Mouse (Mus musculus) neural tube, embryonic 12.5 days (tissue): ENCODE data around the gene Fgfr2. TPM values are rescaled to one million over a fixed set of nuclear protein-coding genes. Genes with fewer than 3 reads are reported as not detected.

Source experiments
- ATAC-seq: fragments of 200-750 bp; cut with Nextera tagmentation; 2 replicates; pipeline ENCODE4 v1.8.0; 2017; ENCODE audit warnings: low read depth, mild to moderate bottlenecking, moderate TSS enrichment, moderate library complexity; ENCODE audit not compliant: low FRiP score
- H3K27ac ChIP-seq: fragments of 300-500 bp; sonication (generic); 2 replicates; pipeline ENCODE4 v1.5.1; 2016
- H3K27me3 ChIP-seq: fragments of 300-500 bp; sonication (generic); replicated peaks from 2 replicates; pipeline ENCODE4 v1.6.1; 2016; ENCODE audit warnings: mild to moderate bottlenecking
- H3K36me3 ChIP-seq: fragments of 300-500 bp; sonication (generic); 2 replicates; pipeline ENCODE4 v1.6.1; 2016; ENCODE audit warnings: mild to moderate bottlenecking
- H3K4me1 ChIP-seq: fragments of 300-500 bp; sonication (generic); 2 replicates; pipeline ENCODE4 v1.6.1; 2016
- H3K4me2 ChIP-seq: fragments of 300-500 bp; sonication (generic); replicated peaks from 2 replicates; pipeline ENCODE4 v1.6.1; 2016; ENCODE audit warnings: mild to moderate bottlenecking
- H3K4me3 ChIP-seq: fragments of 300-500 bp; sonication (generic); 2 replicates; pipeline ENCODE4 v1.5.1; 2016
- H3K9ac ChIP-seq: fragments of 300-500 bp; sonication (generic); 2 replicates; pipeline ENCODE4 v1.6.1; 2016; ENCODE audit warnings: mild to moderate bottlenecking
- H3K9me3 ChIP-seq: fragments of 300-500 bp; sonication (generic); 2 replicates; pipeline ENCODE4 v1.6.1; 2016; ENCODE audit warnings: mild to moderate bottlenecking
- WGBS: fragments of 180-500 bp; shearing (Covaris S2); methylation state at CpG from one replicate; pipeline ENCODE4 v1.1.7; 2016; 5-methylcytosine and 5-hydroxymethylcytosine counted together
- polyA plus RNA-seq: library from polyadenylated mRNA; unstranded; fragments of >200 nt; fragmentation: Nextera tagmentation; extraction: Ambion mirVana; gene quantifications from 2 replicates; pipeline ENCODE4 v1.2.1, GENCODE M21; 2016

Gene Fgfr2
- polyA plus RNA-seq, 1 experiment from 2014 or later: 65.0 TPM

DNA sequence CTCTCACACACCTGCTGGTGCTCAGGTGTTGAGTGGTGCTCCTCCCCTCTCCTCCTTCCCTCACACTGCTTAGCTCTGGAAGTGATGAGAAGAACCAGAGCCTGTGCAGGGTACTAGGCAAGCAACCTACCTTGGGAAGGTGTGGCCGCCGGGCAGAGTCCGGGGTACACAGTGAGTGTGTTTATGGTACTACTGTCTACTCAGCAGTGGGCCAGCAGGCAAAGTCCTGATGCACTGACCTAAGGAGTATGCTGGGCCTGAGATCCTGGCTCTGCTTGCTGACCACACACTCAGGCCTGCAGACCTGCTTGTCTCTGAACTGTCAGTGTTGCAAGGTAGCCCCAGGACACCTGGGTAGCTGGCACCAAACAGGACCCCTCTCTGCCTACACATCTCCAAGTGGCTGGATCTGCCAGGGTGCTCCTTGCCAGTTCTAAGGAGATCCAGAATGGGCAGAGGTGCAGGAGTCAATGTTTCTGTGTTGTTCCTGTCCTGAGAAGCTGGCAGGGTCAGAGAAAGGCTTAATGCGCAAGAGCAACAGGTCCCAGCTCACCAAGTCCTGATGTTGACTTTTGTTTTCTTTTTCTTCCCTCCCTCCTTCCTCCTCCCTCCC is 2488.8 kb downstream of the Fgfr2 start:
- Histone ChIP-seq H3K9me3 (no peaks in the 10 kb centered on the region), H3K27me3 (no peaks in the 10 kb centered on the region), H3K4me1 (no peaks in the 10 kb centered on the region), H3K4me2 (no peak overlapping the region), H3K36me3 (no peaks in the 10 kb centered on the region), H3K4me3 (no peak overlapping the region), H3K9ac (no peak overlapping the region), H3K27ac (no peak overlapping the region)
- WGBS: 88% methylated on average over 4 of the region's 4 CpGs
- ATAC-seq: no peak

DNA sequence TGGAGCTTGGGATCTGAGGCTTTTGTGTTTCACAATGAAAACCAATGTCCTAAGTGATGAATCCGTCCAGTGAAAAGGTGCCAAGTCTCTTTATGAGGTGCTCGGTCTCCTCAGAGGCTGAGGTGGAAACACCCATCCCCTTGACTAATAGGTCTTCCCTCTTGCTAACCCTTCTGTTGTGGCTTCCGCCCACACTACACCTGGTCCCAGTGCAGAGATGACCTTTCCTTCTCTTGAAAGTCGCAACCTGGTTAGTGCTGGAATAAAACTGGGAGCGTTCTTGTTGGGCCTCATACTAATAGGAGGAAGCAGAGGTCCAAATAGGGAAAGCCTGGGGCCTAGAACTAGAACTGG is 2490.8 kb downstream of the Fgfr2 start:
- H3K9ac ChIP-seq: no peak overlapping the region
- no peaks in the 10 kb centered on the region for H3K36me3 ChIP-seq
- H3K27me3 ChIP-seq: no peaks in the 10 kb centered on the region
- 89% methylated on average over 5 of the region's 5 CpGs for WGBS
- H3K4me3 ChIP-seq: no peak overlapping the region
- H3K4me2 ChIP-seq: no peak overlapping the region
- no peaks in the 10 kb centered on the region for H3K9me3 ChIP-seq
- no peak for ATAC-seq
- H3K27ac ChIP-seq: no peak overlapping the region
- no peaks in the 10 kb centered on the region for H3K4me1 ChIP-seq

DNA sequence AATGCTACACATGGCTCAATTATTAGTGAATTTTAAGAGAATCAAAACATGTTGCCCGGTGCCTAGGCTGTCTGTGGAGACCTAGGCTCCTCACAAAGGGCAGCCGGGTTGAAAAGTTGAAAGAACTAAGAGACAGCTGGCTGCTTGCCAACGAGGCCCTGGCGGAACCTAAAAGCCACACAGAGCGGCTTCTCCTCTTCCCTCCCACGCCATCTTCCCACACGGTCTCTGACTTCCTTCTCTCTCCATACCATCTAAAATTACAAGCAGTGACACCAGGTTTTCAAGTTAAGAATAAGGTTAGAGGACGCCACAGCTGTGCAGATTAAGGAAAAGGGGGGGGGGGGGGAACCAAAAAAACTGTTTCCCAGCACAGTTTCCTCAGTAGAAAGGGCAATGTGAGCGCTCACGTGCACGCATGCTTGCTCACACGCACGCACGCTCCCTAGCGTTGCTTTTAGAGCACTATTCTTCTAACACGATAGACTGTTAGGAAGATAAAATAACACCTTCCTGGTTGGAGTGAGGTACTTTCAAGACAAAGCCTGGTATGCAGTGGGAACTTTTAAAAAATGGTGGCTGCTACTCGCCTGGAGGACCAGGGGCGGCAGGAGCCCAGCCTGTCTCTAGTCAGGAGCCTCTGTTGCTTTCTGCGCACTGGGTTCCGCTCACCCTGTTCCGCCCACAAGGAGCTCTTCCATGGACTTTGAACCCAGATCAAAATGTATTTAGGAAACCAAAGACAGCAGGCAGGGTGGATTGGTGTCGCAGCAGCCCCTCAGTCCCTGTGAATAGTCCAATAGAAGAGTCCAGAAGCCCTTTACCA is 2491.4 kb downstream of the Fgfr2 start:
- no peaks in the 10 kb centered on the region for H3K4me1 ChIP-seq
- WGBS: 56% methylated on average over 22 of the region's 22 CpGs
- no peak overlapping the region for H3K4me3 ChIP-seq
- H3K4me2 ChIP-seq: no peak overlapping the region
- no peaks in the 10 kb centered on the region for H3K36me3 ChIP-seq
- no peaks in the 10 kb centered on the region for H3K27me3 ChIP-seq
- ATAC-seq: no peak
- no peak overlapping the region for H3K27ac ChIP-seq
- no peaks in the 10 kb centered on the region for H3K9me3 ChIP-seq
- no peak overlapping the region for H3K9ac ChIP-seq

DNA sequence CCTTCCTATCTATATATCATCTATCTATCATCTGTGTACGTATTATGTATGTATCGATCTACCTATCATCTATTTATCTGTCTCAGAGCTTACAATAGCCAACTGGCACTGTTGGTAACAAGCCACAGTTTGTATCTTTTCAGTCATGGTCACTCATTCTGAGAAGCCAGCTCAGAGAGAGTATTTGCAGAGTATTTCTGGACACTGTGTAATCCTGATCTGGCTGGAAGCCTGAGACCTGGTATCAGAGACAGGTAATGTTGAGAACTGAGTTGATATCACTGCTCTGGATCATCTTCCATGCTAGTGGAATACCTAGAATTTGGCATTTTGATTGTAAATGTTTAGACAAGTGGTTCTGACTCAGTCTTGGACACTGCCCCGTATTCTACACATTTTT is 2492.2 kb downstream of the Fgfr2 start:
- Histone ChIP-seq H3K4me1 (no peaks in the 10 kb centered on the region), H3K36me3 (no peaks in the 10 kb centered on the region), H3K27ac (no peak overlapping the region), H3K4me3 (no peak overlapping the region), H3K9ac (no peak overlapping the region), H3K9me3 (no peaks in the 10 kb centered on the region), H3K27me3 (no peaks in the 10 kb centered on the region), H3K4me2 (no peak overlapping the region)
- ATAC-seq: no peak
- WGBS: 88% methylated on average over 3 of the region's 3 CpGs

DNA sequence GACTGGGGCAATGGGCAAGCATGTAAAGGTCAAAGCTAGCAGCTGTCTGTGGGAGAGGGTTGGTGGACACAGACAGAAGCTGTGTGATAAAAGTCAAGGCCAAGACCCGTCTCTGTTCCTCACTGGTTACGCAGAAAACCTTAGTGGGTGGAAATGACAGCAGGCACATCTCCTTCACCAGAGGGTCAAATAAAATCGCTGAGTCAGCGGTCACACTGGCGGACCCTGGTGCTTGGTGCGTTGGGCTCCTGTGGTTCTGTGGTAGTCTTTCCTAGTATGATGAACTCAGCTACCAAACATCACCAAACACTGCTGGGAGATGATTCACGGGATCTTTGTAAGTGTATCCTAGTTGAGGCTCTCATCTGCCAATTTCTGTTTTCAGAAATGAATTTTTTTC is 2493.2 kb downstream of the Fgfr2 start:
- Histone ChIP-seq H3K4me3 (no peak overlapping the region), H3K4me2 (no peak overlapping the region), H3K9ac (no peak overlapping the region), H3K36me3 (no peaks in the 10 kb centered on the region), H3K9me3 (no peaks in the 10 kb centered on the region), H3K27ac (no peak overlapping the region), H3K27me3 (no peaks in the 10 kb centered on the region), H3K4me1 (no peaks in the 10 kb centered on the region)
- no peak for ATAC-seq
- WGBS: 90% methylated on average over 7 of the region's 7 CpGs

DNA sequence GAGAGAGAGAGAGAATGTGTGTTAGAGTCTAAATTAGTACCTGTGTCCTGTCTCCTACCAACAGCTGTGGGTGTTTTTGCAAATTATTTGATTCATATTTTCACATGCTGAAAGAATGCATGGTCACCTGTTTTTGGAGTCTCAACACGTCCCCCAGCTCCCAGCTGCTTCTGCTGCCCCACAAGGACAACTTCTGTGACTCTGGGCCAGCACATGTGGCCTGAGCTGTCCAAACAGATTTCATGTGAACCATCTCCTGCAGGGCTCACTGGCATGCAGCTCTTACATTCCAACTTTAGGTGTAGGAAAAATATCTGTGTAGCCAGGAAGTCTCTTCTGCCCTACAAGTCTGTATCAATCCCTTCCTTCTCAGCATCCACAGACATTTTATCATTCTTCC is 2494.5 kb downstream of the Fgfr2 start:
- WGBS: 46% methylated on average over 1 of the region's 1 CpGs
- Histone ChIP-seq H3K9me3 (no peaks in the 10 kb centered on the region), H3K4me1 (no peaks in the 10 kb centered on the region), H3K27me3 (no peaks in the 10 kb centered on the region), H3K4me3 (no peak overlapping the region), H3K27ac (no peak overlapping the region), H3K4me2 (no peak overlapping the region), H3K9ac (no peak overlapping the region), H3K36me3 (no peaks in the 10 kb centered on the region)
- ATAC-seq: no peak

DNA sequence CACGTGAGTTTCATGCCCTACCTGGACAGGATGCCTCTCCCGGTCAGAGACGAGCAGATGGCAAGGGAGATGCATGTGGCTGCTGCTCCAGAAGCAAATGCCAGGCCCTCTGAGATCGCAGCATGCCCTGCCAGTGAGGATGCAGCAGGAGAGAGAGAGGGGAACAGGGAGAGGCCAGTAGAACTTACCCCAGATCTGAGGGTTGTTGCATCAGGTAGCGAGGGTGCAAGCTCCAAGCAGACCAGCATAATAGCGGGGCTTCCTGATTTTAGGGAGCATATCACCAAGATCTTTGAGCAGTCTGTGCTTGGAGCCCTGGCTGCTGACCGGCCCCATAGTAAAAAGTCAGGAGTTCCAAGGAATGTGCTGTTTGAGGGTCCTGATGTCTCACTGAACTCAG is 2497.8 kb downstream of the Fgfr2 start:
- no peaks in the 10 kb centered on the region for H3K4me1 ChIP-seq
- no peak overlapping the region for H3K27ac ChIP-seq
- H3K27me3 ChIP-seq: no peaks in the 10 kb centered on the region
- no peak overlapping the region for H3K4me2 ChIP-seq
- H3K9ac ChIP-seq: no peak overlapping the region
- ATAC-seq: no peak
- H3K9me3 ChIP-seq: no peaks in the 10 kb centered on the region
- 83% methylated on average over 7 of the region's 7 CpGs for WGBS
- no peaks in the 10 kb centered on the region for H3K36me3 ChIP-seq
- no peak overlapping the region for H3K4me3 ChIP-seq

DNA sequence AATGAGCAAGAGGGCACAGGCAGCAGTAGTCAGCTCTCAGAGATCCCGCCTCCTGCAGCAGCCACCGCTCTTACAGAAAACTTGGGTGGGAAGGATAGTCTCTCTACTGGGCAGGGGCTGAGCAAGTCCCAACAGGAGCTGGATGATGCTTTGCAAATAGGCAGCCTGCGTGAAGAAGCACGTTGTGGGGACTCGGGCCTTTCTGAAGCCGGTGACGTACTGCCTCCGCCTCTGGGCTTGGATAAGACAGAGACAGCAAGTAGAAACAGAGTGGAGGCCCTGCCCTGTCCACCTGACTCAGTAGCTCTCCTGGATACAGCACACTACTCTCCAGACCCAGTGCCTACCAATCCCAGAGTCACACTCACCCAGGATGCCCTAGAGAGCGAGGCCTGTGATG is 2498.9 kb downstream of the Fgfr2 start:
- Histone ChIP-seq H3K27ac (no peak overlapping the region), H3K4me2 (no peak overlapping the region), H3K27me3 (no peaks in the 10 kb centered on the region), H3K9me3 (no peaks in the 10 kb centered on the region), H3K36me3 (no peaks in the 10 kb centered on the region), H3K4me1 (no peaks in the 10 kb centered on the region), H3K9ac (no peak overlapping the region), H3K4me3 (no peak overlapping the region)
- no peak for ATAC-seq
- 90% methylated on average over 9 of the region's 9 CpGs for WGBS

DNA sequence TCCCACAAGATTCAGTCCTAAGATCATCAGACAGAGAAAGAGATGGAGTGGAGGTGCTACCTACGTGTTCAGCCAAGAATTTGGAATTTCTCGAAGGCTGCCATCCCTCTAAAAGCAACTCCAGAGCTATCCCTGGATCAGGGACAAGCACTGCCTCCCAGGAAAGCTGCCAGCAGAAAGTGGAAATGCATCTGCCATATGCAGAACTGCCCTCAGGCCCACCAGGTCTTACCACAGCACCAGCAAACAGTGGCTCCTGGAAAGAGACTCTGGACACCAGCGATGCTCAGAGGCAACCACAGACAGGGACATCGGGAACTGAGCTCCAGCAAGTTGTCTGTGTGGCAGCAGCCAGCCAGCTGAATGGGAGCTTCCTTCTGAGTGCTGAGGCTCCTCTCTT is 2500.8 kb downstream of the Fgfr2 start:
- H3K9me3 ChIP-seq: no peaks in the 10 kb centered on the region
- H3K4me1 ChIP-seq: no peaks in the 10 kb centered on the region; the same call in 1 of the 2 replicates
- H3K4me3 ChIP-seq: no peak overlapping the region
- WGBS: 81% methylated on average over 4 of the region's 4 CpGs
- H3K4me2 ChIP-seq: no peak overlapping the region
- H3K27me3 ChIP-seq: no peaks in the 10 kb centered on the region
- H3K27ac ChIP-seq: no peak overlapping the region
- no peak overlapping the region for H3K9ac ChIP-seq
- H3K36me3 ChIP-seq: no peaks in the 10 kb centered on the region
- no peak for ATAC-seq

DNA sequence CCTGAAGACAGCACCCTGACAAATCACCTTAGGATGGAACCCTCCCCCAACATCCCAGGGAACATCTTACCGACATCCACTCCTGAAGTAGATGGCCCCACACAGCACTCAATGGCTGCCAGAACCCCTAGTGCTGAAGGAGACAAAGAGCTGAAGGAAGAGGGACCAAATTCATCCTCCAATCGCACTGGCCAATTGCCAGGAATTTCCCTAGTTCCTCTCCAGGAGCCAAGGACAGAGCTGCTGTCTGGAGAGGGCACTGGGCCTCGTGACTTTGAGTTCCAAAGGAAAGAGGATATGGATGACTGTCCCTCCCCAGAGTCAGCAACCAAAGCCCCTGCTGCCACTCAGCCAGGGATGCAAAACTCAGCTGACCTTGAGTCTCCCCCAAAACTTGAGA is 2501.2 kb downstream of the Fgfr2 start:
- Histone ChIP-seq H3K27ac (no peak overlapping the region), H3K36me3 (no peaks in the 10 kb centered on the region), H3K27me3 (no peaks in the 10 kb centered on the region), H3K4me3 (no peak overlapping the region), H3K4me1 (no peaks in the 10 kb centered on the region; the same call in 1 of the 2 replicates), H3K9me3 (no peaks in the 10 kb centered on the region), H3K9ac (no peak overlapping the region), H3K4me2 (no peak overlapping the region)
- ATAC-seq: no peak
- 59% methylated on average over 3 of the region's 3 CpGs for WGBS

DNA sequence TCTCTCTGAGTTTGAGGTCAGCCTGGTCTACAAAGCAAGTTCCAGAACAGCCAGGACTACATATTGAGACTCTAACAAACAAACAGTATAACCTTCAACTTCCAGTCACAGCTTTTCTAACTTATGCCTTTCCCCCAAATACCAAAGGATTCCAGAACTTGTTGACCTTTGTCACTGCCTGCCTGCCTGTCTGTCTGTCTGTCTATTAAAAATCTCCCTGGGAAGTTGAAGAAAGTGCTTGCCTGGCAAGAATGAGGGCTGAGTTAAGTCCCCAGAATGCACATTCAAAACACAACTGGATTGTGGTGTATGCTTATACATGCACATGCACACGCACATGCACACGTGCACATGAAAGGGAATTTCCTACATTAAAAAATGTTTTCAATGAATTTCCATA is 2502.1 kb downstream of the Fgfr2 start:
- 91% methylated on average over 2 of the region's 2 CpGs for WGBS
- Histone ChIP-seq H3K9me3 (no peaks in the 10 kb centered on the region), H3K9ac (no peak overlapping the region), H3K36me3 (no peaks in the 10 kb centered on the region), H3K27ac (no peak overlapping the region), H3K4me1 (no peaks in the 10 kb centered on the region; the same call in 1 of the 2 replicates), H3K4me2 (no peak overlapping the region), H3K27me3 (no peaks in the 10 kb centered on the region), H3K4me3 (no peak overlapping the region)
- no peak for ATAC-seq

DNA sequence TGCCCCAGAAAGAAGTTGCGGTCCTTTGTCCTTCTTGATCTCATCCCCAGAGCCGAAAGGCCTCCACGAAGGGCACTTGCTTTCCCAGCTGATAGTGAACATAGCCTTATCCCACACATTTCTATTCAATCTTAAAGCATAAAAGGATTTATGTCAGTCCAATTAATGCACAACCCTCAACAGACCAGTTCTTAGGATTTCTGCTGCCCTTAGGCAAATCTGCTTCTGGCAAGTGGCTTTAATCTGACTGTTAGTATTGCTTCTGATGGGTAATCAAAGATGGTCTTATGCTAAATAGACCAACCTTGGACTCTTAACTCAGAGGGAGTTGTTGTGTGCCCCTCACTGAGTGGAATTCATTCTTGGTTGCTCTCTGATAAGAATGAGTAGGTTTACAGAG is 2505.6 kb downstream of the Fgfr2 start:
- H3K4me3 ChIP-seq: no peak overlapping the region
- no peak overlapping the region for H3K27ac ChIP-seq
- no peaks in the 10 kb centered on the region for H3K36me3 ChIP-seq
- no peak overlapping the region for H3K9ac ChIP-seq
- no peaks in the 10 kb centered on the region; the same call in 1 of the 2 replicates for H3K4me1 ChIP-seq
- H3K4me2 ChIP-seq: no peak overlapping the region
- WGBS: 95% methylated on average over 3 of the region's 3 CpGs
- H3K9me3 ChIP-seq: no peaks in the 10 kb centered on the region
- ATAC-seq: no peak
- H3K27me3 ChIP-seq: no peaks in the 10 kb centered on the region

DNA sequence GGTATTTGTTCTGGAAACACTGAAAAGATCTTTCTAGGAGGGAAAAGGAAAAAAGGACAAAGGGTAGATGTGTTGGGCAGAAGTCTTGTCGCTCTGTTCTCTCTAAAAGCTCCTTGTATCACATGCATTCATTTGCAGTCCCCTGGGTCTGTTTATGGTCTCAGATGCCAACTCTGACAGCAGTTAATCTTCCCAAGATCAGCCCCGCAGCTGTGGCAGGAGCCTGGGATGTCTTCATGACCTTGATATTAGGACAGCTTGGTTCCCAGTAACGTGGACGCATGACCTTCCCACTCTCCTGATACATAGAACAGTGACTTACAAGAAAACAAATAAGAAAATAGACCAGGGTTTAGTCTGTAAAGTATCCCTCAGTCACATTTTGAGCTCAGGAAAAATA is 2509.2 kb downstream of the Fgfr2 start:
- 35% methylated on average over 4 of the region's 4 CpGs for WGBS
- no peak overlapping the region for H3K9ac ChIP-seq
- H3K4me1 ChIP-seq: no peaks in the 10 kb centered on the region; the same call in 1 of the 2 replicates
- H3K36me3 ChIP-seq: no peaks in the 10 kb centered on the region
- H3K9me3 ChIP-seq: no peaks in the 10 kb centered on the region
- no peak overlapping the region for H3K4me2 ChIP-seq
- no peak for ATAC-seq
- H3K27me3 ChIP-seq: no peaks in the 10 kb centered on the region
- no peak overlapping the region for H3K27ac ChIP-seq
- H3K4me3 ChIP-seq: no peak overlapping the region
